Mouse (Mus musculus): ENCODE measurements around the gene Prtg. TPM values are rescaled to one million over a fixed set of nuclear protein-coding genes. Genes with fewer than 3 reads are reported as not detected.

Prtg gene
- polyA plus RNA-seq, 1 experiment from 2014 or later = 11.1 TPM

- peaks cover 48% of the 10 kb centered on the region for H3K4me1 ChIP-seq
- H3K9me3 ChIP-seq = no peaks in the 10 kb centered on the region
- DNase-seq (ENCODE audit: low spot score) = no peak
- peaks cover 22% of the 10 kb centered on the region for H3K36me3 ChIP-seq
- H3K27ac ChIP-seq = peak overlapping the region; percentile 77
- H3K27me3 ChIP-seq (ENCODE audit: insufficient read depth, poor library complexity, severe bottlenecking) = no peaks in the 10 kb centered on the region
- H3K4me3 ChIP-seq = no peak overlapping the region
- WGBS = 37% methylated on average over 8 of the region's 8 CpGs
Measured at GRCm38 (mm10) chr9:72872298-72873130, 65.8 kb downstream of the Prtg start.

- WGBS = 88% methylated on average over 2 of the region's 2 CpGs
- no peaks in the 10 kb centered on the region for H3K9me3 ChIP-seq
- H3K36me3 ChIP-seq = peaks cover 18% of the 10 kb centered on the region
- H3K27me3 ChIP-seq (ENCODE audit: insufficient read depth, poor library complexity, severe bottlenecking) = no peaks in the 10 kb centered on the region
- no peak overlapping the region for H3K27ac ChIP-seq
- H3K4me3 ChIP-seq = no peak overlapping the region
- DNase-seq (ENCODE audit: low spot score) = no peak
- H3K4me1 ChIP-seq = peaks cover 58% of the 10 kb centered on the region
Measured at GRCm38 (mm10) chr9:72875878-72876277, 69.2 kb downstream of the Prtg start.

GRCm38 (mm10) chr9:72877905-72878304, 71.2 kb downstream of the Prtg start:
- Histone ChIP-seq H3K9me3 (no peaks in the 10 kb centered on the region), H3K27ac (peak overlapping the region; percentile 87; the same call in 1 of the 2 replicates), H3K4me3 (no peak overlapping the region), H3K4me1 (peaks cover 49% of the 10 kb centered on the region), H3K36me3 (peaks cover 18% of the 10 kb centered on the region), H3K27me3 (ENCODE audit: insufficient read depth, poor library complexity, severe bottlenecking) (no peaks in the 10 kb centered on the region)
- DNase-seq (ENCODE audit: low spot score) = no peak
- WGBS = 51% methylated on average over 11 of the region's 11 CpGs

- WGBS = 49% methylated on average over 6 of the region's 6 CpGs
- H3K27ac ChIP-seq = peak overlapping the region; percentile 87
- peaks cover 18% of the 10 kb centered on the region for H3K36me3 ChIP-seq
- no peaks in the 10 kb centered on the region for H3K27me3 ChIP-seq (ENCODE audit: insufficient read depth, poor library complexity, severe bottlenecking)
- H3K4me1 ChIP-seq = peaks cover 54% of the 10 kb centered on the region
- H3K9me3 ChIP-seq = no peaks in the 10 kb centered on the region
- no peak overlapping the region for H3K4me3 ChIP-seq
- no peak for DNase-seq (ENCODE audit: low spot score)
Measured at GRCm38 (mm10) chr9:72878656-72879055, 72.0 kb downstream of the Prtg start.

GRCm38 (mm10) chr9:72879601-72880000, 72.9 kb downstream of the Prtg start:
- Histone ChIP-seq H3K9me3 (no peaks in the 10 kb centered on the region), H3K4me3 (no peak overlapping the region), H3K4me1 (peaks cover 56% of the 10 kb centered on the region), H3K36me3 (peaks cover 13% of the 10 kb centered on the region), H3K27me3 (ENCODE audit: insufficient read depth, poor library complexity, severe bottlenecking) (no peaks in the 10 kb centered on the region), H3K27ac (peak overlapping the region; percentile 87; the same call in 1 of the 2 replicates)
- 70% methylated on average over 3 of the region's 3 CpGs for WGBS
- DNase-seq (ENCODE audit: low spot score) = no peak

GRCm38 (mm10) chr9:72880225-72880960, 73.7 kb downstream of the Prtg start:
- Histone ChIP-seq H3K9me3 (no peaks in the 10 kb centered on the region), H3K27ac (peak overlapping the region; percentile 87), H3K4me1 (peaks cover 56% of the 10 kb centered on the region), H3K27me3 (ENCODE audit: insufficient read depth, poor library complexity, severe bottlenecking) (no peaks in the 10 kb centered on the region), H3K36me3 (peaks cover 5% of the 10 kb centered on the region), H3K4me3 (peak overlapping the region; percentile 24; the same call in 1 of the 2 replicates)
- peak; percentile 79 for DNase-seq (ENCODE audit: low spot score)
- 30% methylated on average over 16 of the region's 16 CpGs for WGBS

GRCm38 (mm10) chr9:72881026-72881768, 74.5 kb downstream of the Prtg start:
- Histone ChIP-seq H3K36me3 (peaks cover 8% of the 10 kb centered on the region), H3K9me3 (no peaks in the 10 kb centered on the region), H3K4me3 (no peak overlapping the region), H3K27ac (peak overlapping the region; percentile 87), H3K27me3 (ENCODE audit: insufficient read depth, poor library complexity, severe bottlenecking) (no peaks in the 10 kb centered on the region), H3K4me1 (peaks cover 56% of the 10 kb centered on the region)
- no peak for DNase-seq (ENCODE audit: low spot score)
- 43% methylated on average over 15 of the region's 15 CpGs for WGBS

GRCm38 (mm10) chr9:72883940-72884339, 77.3 kb downstream of the Prtg start:
- Histone ChIP-seq H3K36me3 (peaks cover 25% of the 10 kb centered on the region), H3K27ac (no peak overlapping the region), H3K27me3 (ENCODE audit: insufficient read depth, poor library complexity, severe bottlenecking) (no peaks in the 10 kb centered on the region), H3K4me3 (no peak overlapping the region), H3K9me3 (no peaks in the 10 kb centered on the region), H3K4me1 (peaks cover 38% of the 10 kb centered on the region)
- WGBS = 20% methylated on average over 3 of the region's 3 CpGs
- DNase-seq (ENCODE audit: low spot score) = peak; percentile 81

GRCm38 (mm10) chr9:72889777-72890176, 83.1 kb downstream of the Prtg start:
- Histone ChIP-seq H3K27ac (no peak overlapping the region), H3K36me3 (peaks cover 68% of the 10 kb centered on the region), H3K4me3 (no peak overlapping the region), H3K4me1 (no peaks in the 10 kb centered on the region), H3K9me3 (no peaks in the 10 kb centered on the region), H3K27me3 (ENCODE audit: insufficient read depth, poor library complexity, severe bottlenecking) (no peaks in the 10 kb centered on the region)
- DNase-seq (ENCODE audit: low spot score) = no peak
- 83% methylated on average over 1 of the region's 1 CpGs for WGBS

GRCm38 (mm10) chr9:72890499-72891085, 83.9 kb downstream of the Prtg start:
- WGBS = 76% methylated on average over 10 of the region's 10 CpGs
- H3K27me3 ChIP-seq (ENCODE audit: insufficient read depth, poor library complexity, severe bottlenecking) = no peaks in the 10 kb centered on the region
- no peak overlapping the region for H3K27ac ChIP-seq
- H3K4me3 ChIP-seq = no peak overlapping the region
- peaks cover 74% of the 10 kb centered on the region for H3K36me3 ChIP-seq
- H3K9me3 ChIP-seq = no peaks in the 10 kb centered on the region
- no peak for DNase-seq (ENCODE audit: low spot score)
- H3K4me1 ChIP-seq = no peaks in the 10 kb centered on the region

GRCm38 (mm10) chr9:72892761-72893160, 86.1 kb downstream of the Prtg start:
- H3K4me3 ChIP-seq = no peak overlapping the region
- no peak overlapping the region for H3K27ac ChIP-seq
- peaks cover 58% of the 10 kb centered on the region for H3K36me3 ChIP-seq
- no peak for DNase-seq (ENCODE audit: low spot score)
- no peaks in the 10 kb centered on the region for H3K4me1 ChIP-seq
- H3K27me3 ChIP-seq (ENCODE audit: insufficient read depth, poor library complexity, severe bottlenecking) = no peaks in the 10 kb centered on the region
- 93% methylated on average over 5 of the region's 5 CpGs for WGBS
- H3K9me3 ChIP-seq = no peaks in the 10 kb centered on the region

- WGBS = 88% methylated on average over 6 of the region's 6 CpGs
- no peaks in the 10 kb centered on the region for H3K4me1 ChIP-seq
- H3K27me3 ChIP-seq (ENCODE audit: insufficient read depth, poor library complexity, severe bottlenecking) = no peaks in the 10 kb centered on the region
- no peak overlapping the region for H3K27ac ChIP-seq
- peaks cover 52% of the 10 kb centered on the region for H3K36me3 ChIP-seq
- H3K4me3 ChIP-seq = no peak overlapping the region
- DNase-seq (ENCODE audit: low spot score) = no peak
- no peaks in the 10 kb centered on the region for H3K9me3 ChIP-seq
Measured at GRCm38 (mm10) chr9:72894796-72895352, 88.2 kb downstream of the Prtg start.
